Mouse (Mus musculus) adrenal gland, postnatal 36 days (tissue): ENCODE measurements around the gene Cnp. TPM values are rescaled to one million over a fixed set of nuclear protein-coding genes. Genes with fewer than 3 reads are reported as not detected.
"Not testable (repeated sequence)": the region's sequence is repeated elsewhere in the genome, so short reads cannot be mapped to it uniquely, and the experiment has no call there.

ENCODE experiments used
- DNase-seq, 2 experiments: peaks; one replicate each; pipeline ENCODE4 v3.0.0; 2021; ENCODE audit warnings: mixed read lengths in 1 of 2
- total RNA-seq, 2 experiments: library from RNA; stranded (reverse); gene quantifications; 2 replicates each; pipeline ENCODE4 v1.2.3; 2021

Cnp gene
- total RNA-seq, 2 experiments from 2014 or later: 46.5 to 60.7 TPM

DNA sequence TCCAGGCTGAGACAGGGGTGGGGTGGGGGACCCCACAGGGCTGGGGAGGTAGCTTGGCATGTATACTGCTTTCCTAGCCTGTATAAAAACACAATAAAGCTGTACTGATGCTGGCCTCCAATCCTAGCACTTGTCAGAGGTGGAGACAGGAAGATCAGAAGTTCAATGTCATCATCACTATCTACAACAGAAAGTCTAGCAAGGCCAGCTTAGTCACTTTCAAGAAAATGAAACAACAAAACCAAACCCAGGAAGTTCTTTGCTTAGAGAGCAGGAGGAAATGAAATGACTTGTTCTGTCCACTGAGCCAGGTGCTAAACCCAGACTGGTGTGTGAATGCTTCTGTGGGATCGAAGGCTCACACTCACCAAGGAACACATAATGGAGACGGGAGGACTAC, 13.8 kb downstream of the Cnp start:
- DNase-seq: no peak

DNA sequence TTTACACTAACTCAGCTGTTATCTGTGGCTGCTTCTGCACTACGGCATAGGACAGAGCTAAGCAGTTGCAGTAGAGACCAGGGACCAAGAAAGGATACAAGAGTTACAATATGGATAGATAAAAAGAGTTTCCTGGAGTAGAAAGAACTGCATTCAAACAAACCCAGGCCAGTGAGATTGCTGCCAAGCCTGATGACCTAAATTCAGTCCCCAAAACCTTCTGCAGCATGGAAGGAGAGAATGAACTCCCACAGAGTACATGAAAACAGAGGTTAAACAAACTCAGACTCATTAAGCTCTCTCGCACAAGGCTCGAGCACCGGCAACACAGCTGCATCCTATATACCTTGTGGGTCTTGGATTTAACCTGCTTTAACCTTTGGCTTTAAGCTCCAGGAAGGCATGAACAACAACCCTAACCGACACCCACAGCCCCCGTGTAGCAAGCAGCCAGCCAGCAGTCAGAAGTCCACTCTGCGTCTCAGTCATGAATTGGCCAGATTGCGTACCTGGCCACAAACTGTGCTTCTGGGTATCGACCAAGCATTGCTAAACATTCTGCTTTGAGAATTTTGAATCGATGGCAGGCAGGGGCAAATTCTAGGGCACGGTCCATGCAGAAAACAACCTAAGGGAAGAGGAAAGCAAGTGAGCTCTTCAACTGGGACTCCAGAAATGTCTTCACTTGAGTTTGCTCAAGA, 17.8 kb downstream of the Cnp start:
- no peak for DNase-seq

DNA sequence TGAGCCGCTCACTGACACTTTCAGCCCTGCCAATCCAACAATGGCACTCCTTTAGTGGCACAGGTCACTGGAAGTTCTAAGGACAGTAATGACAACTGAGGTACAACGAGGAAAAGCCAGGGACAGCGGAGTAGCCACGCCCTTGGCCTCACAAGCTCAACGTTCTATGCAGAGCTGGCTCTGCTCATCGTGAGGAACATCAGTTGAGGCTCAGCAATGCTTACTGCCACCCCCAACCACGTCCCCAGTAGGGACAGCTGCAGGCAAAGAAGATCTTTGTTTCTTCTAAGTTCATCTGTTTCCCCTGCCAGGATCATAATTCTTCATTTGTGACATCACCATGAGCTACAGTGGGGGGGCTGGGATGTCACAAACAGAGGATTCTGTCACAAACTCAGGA, 19.9 kb downstream of the Cnp start:
- no peak for DNase-seq

DNA sequence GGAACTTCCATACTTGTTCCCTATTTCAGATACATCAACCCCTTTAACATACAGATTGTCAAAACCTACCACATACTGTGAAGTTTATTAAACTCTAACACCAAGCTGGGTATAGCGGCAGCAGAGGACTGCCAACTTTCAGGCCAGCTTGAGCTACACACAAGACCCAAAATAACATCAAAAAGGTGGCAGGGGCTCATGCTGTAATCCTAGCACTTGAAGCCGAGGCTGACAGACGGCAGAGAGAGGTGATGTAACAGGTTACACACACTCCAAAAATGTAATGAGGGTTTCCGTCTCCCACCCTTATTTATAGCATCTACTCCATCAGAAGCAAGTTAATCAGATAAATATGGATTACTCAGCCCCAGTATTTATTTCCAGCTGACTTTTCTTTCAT, 20.8 kb downstream of the Cnp start:
- no peak for DNase-seq

DNA sequence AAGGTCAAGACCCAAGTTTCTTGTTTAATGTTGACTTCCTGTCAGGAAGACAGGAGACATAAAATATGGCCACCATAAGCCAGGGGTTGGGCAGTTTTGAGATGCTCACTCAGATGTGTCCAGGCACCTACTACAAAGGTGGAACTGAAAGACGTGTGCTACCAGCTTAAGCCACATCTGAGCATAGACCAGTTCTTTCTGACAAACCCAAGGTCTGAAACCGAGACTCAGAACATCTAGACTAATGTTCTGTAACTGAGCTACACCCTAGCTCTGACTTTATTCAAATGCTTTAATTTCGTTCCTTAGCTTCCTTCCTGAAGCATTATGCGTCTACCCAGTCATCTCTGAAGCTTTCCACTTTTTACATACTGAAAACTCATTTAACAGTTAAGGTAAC, 23.4 kb downstream of the Cnp start:
- no peak for DNase-seq

DNA sequence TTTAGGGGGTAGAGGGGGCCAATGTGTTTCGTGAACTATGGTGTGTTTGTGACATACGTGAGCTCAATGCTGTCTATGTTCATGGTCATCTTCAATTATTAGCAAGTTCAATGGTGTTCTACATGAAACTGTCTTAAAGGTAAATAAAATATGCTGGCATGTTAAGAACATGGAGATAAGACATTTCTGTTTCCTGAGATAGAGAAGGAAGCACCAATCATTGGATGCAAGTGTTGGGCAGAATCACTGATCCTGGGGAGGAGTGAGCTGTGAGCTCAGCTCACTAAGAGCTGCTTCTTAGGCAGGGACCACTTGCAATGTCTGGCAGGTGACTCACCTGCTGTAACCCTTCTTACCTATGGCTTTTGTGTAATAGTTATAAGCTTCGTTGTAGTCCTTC, 26.7 kb downstream of the Cnp start:
- DNase-seq: no peak

DNA sequence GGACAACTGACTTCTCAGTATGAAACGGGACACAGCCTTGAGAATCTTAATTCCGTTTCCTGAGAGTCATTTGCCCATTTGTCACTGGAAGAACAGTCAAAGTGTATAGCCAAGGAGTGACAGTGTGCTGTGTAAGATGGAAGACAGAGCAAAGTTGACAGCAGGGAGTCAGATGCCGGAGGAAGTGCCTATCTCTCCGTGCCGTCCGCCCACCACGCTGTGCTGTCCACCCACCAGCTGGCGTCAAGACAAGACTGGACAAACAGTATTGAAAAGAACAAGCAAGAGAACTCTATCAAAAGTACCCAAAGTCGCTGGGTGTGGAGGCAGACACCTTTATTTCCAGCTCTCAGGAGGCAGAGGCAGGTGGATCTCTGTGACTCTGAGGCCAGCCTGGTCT, 28.5 kb downstream of the Cnp start:
- no peak for DNase-seq

DNA sequence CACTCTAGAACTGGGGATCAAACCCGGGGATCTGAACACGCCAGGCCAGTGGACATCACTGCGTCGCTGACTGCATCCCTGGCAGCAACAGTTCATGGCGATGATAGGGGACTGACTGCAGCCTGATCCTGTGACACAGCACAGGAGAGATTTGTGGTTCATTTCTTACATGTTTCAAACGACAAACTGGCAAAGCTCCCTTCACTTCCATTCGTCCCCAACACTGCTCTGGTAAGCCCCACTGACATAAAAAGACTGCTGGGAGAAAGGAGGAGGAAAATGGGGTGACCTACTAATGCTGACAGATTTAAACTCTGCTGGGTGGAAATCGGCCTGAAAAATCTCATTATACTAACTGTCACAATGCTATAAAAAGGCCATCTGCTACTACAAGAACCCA, 29.1 kb downstream of the Cnp start:
- DNase-seq: no peak

DNA sequence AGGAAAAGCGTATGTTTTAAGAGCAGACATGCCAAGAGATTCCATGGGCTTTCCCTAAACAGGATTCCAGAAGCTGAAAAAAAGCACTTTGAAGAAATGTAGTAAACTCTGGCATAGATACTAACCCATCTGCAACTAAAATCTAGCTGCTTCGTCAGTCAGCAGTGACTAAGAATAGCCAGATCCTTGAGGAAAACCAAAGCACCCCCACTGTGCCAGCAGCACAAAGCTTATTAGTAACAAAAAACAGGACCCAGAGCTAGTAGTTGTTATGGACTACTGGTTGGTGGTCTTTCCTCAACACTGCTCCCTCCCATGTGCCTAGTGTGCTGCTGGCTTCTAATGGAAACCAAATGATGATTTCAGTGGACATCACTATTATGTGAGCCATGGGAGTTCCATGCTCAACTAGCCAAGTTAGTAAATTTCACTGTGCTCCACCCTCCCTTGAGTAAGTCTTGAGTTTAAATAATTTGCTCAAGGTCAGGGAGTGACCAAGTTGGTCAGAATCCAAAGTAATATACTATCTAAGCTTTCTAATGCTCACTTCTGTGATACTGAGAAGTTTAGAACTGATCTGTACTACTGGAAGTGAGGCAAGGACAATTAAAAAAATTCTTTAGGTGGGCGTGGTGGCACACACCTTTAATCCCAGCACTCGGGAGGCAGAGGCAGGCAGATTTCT, 29.8 kb downstream of the Cnp start:
- no peak for DNase-seq

DNA sequence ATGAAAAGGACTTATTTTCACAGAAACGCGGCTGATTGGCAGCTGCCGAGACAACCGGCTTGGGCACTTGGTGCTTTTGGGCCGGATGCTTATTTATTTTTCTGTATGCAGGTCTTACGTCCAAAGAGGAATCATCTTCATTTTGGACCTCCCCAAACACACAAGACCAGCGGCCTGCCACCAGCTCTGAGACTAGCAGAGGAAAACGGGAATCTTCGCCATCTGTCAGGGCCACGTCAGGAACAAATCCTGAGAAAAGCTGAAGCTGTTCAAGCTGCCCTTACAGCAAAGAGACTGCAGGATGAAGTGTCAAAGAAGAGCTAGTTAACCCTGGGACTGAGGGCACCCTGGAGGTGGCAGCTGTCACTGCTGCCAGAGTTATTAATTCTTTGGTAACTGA, 30.7 kb downstream of the Cnp start:
- DNase-seq: no peak

DNA sequence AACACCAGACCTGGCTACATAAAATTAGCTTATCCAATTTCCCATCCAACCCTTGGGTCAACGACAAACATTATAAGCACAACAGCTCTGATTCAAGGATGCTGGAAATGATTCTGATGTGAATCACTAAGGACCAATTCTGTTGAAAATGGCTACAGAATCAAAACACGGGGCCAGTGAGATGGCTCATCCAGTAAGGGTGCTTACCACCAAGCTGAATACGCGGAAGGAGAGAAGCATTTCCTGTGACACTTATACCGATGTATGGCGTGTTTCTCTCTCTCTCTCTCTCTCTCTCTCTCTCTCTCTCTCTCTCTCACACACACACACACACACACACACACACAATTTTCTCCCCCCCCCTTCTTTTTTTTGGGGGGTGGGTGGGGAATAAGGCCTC, 32.4 kb downstream of the Cnp start:
- DNase-seq: no peak

DNA sequence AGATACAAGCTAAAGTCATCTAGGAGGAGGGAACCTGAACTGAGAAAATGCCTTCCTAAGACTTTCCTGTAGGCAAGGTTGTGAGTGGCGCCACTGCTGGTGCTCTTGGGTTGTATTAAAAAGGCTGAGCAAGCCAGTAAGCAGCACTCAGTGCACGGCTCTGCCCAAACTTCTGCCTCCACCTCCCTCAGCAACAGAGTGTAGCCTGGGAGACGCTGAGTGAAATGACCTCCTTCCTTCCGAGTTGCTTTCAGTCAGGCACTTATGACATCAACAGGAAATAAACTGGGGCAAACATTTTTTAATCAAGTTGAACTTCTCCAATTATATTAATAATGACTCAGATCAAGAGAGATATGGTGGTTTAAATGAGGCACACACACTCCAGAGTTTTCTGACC, 34.1 kb downstream of the Cnp start:
- DNase-seq: no peak

DNA sequence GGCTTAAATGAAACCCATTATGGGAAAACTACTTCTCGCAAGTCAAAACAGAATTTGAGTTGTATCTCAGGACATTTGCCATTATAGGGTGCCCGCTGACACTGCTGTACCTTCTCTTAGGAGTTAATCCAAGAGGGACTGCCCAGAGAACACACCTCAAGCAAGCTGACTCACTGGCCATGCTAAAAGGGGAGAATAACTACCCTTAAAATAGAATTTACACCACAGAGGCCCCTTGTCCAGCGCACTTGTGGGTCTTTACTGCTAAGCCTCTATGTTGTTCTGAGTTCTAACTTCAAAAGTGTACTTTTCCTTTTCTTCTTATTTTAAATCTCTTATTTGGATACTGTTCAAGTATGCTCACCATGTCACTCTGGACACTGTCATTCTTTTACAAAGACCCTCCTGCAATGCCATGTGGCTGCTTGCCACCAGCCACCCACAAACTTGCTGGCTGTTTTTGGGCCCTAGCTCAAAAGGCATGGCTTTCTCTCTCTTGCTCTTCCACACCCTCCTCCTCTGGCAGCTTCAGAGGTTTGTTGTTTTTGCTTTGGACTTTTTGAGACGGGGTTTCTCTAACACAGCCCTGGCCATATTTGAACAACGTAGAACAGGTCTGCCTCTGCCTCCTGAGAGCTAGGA, 34.8 kb downstream of the Cnp start:
- no peak for DNase-seq

DNA sequence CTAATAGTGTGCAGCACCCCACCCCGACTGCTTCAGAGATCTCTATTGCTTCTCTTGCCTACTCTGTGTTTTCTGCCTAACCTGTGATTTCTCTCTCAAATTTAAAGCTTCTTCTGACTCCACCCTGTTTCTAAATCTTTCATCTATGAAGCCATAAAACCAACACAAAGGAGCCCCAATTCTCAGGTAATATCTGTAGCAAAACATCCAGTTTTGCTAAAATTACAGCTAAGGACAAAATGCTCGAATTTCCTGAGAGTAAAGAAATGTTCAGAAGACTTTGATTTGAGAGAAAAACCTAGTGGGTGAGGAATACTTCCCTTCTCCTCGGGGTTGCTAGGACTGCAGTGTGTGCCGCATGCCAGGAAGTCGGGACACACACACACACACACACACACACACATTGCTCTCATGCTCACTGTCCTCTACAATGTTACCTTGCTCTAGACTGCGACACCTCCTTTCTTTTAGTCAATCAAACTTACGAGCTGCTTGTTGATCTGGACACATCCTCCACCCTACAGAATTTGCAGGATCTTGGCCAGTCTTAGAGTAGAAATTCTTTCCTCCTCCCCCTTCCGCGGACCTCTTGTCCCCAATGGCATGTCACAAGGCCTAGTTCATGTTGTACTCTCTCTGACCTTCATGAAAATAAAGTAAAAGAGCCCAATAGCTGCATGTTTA, 35.4 kb downstream of the Cnp start:
- peak; percentile 42 to 61 for DNase-seq

DNA sequence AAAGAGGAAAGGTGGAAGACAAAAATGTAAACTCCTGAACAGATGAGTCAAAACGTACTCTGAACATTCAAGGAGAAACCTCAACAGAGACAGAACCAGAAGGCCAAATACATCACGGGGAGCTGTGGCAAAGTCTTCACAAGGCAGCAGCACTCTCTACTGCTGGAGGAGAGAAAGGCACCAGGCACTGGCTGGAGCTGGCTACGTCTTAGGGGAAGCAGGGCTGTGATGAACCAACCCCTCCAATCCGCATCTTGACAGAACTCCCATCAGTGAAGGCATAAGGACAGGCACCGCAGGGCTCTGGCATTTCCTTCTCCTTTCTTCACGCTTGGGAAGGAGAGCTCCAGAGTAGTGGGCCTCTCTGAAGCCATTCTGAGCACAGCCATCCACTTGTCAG, 36.9 kb downstream of the Cnp start:
- peak; percentile 49 to 59 for DNase-seq

DNA sequence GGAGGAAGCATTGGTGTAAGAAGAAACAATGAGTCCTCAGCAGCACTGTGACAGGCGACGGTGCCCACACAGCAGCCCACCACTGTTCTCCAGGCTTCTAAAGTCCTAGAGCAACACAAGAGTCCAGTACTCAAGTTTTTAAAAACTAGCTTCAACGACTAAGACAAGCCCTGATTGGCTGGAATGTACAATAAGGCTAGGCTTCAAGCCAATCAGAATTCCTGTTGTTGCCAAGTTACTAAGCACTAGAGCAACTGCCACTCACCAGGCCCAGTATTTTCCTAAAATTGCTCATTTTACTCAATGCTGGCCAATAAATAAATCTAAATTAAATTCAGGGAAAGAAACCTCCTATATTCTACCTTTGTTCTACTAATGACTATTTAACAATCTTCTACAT, 38.5 kb downstream of the Cnp start:
- peak in 1 of 2 experiments; percentile 33 for DNase-seq

DNA sequence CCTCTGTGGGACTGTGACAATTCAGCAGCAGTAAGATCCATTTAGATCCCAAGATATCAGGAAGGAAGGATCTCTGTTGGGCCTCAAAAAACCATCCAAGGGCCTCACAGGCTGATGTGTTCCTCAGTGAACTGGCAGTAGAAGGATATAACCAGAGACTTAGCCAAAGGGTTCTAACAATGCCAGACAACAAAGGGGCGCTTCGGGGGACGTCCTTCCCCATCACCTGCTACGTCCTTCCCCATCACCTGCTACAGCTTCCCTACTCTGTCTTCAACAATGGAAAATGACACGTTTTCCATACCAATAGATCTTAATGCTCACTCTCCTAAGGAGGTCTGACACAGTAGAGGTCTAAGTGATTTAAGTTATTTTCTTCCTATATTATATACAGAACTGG, 41.6 kb downstream of the Cnp start:
- DNase-seq: no peak

DNA sequence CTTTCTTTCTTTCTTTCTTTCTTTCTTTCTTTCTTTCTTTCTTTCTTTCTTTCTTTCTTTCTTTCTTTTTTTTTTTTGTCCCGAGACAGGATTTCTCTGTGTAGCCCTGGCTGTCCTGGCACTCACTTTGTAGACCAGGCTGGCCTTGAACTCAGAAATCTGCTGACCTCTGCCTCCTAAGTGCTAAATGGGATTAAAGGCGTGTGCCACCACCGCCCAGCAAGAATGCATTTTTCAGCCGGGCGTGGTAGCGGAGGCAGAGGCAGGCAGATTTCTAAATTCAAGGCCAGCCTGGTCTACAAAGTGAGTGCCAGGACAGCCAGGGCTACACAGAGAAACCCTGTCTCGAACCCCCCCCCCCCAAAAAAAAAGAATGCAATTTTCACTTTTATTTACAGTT, 42.1 kb downstream of the Cnp start:
- not testable (repeated sequence) for DNase-seq

DNA sequence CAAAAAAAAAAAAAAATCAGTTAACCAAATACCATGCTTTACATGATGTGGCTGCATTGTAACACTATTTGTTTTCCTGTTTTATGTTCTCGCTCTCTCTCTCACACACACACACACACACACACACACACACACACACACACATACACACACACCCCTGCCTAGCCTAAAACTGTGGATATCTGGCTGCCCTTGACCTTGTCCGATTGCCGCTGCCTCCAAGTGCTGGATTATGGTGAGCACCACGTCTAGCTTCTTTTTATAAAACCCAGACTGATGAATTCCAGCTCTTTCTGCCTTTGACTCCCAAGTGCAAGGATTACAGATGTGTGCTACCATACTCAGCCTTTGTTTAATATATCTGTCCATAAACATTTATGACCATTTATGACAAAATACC, 42.8 kb downstream of the Cnp start:
- peak; percentile 53 to 58 for DNase-seq

DNA sequence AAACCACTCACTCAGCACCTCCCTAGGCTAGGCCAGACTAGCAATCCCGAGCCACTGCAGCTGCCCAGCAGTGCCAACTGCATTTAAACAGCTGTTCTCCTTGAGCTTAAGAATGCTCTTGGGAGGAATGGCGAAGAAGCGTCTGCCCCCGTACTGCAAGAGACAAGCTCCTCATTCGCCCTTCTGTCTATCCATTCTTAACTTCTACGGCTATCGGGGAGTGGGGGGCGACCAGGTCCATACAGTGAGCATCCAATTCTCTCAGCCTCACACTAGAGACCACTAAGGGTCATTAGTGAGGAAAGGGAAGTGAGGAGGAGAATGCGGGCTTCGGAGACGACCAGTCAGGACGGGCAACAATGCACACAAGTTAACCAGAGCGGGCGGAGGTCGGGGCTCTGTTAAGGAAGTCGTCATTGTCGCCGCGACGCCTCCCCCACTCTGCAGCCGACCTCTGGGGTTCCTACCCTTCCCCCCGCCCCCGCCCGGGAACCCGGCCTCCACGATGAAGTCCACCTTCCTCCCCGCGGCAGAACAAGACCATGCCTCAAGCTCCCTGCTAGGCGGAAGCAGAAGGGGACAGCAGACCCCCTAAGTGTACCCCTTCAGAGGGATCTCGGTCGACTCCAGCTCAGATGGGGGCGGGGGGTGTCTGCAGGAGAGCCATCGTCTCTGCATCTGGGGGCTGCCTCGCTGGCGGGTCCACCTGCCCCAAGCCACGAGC, 44.2 kb downstream of the Cnp start, which contains the start of gene Nkiras2:
TSS of gene Nkiras2 (plus strand) at position 484 of the 724 bp plus-strand sequence.
- peak; percentile 76 to 83 for DNase-seq

DNA sequence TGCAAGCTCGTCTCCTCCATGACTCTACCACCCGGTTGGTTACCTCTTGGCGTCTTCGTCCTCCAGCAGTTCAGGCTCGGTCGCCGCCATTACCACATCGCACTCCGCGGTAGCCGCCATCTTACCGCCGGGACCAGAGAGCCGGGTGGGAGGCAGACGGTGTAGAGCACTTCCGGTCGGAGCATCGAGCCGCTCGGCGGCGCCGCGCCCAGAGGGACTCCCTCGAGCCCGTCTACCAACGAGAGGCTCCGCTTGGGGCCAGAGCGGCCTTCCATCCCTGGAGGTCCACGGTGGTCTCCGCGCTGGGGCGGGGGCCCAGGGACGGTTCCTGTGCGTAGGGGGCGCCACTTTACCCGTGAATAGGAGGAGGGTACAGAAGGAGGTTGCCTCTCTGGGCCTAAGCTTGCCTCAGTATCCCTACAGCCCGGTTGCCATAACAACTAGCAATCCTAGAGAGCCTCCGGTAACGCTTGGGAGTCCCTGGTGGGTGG, 44.8 kb downstream of the Cnp start:
- DNase-seq: peak; percentile 94 to 96

DNA sequence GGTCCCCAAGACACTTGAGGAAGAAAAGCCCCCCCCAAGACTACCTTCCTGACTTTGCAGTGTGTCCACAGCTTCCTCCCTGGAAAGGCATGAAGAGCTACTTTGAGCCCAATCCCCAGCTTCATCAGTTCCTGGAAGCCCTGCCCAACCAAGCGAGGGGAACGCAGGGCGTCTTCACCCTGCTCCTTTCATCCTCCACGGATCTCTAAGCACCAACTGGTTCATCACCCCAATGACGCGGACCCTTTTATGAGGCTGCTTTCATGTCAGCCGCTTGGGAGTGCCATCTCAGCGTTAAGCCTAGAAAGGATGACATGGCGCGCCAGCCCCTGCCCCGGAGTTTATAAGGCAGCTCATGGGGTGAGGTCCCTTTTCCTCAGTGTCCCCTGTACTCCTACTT, 45.3 kb downstream of the Cnp start, which contains the start of gene Dnajc7:
TSS of gene Dnajc7 (minus strand) at position 187 of the 400 bp plus-strand sequence.
- no peak for DNase-seq
